Mouse (Mus musculus): ENCODE results near the gene Ap1m1.

Ap1m1 gene

DNA sequence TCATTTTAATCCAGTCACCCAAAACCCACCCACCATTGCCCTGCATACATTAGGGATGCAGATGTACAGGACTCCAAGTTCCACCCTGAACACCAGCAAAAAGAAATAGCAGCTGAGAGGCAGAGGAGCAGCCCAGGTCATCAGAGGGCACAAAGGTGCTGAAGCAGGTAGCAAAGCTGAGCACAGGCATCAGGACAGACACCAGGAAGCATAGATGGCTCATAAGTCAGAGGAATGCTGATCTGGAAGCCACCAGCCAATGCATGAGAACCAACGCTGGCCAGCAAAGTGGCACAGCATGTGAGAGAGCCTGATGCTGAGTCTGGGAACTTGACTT lies 18.1 kb downstream of the Ap1m1 start:
- no peak for DNase-seq (ENCODE audit: low spot score in 2 of 2)

DNA sequence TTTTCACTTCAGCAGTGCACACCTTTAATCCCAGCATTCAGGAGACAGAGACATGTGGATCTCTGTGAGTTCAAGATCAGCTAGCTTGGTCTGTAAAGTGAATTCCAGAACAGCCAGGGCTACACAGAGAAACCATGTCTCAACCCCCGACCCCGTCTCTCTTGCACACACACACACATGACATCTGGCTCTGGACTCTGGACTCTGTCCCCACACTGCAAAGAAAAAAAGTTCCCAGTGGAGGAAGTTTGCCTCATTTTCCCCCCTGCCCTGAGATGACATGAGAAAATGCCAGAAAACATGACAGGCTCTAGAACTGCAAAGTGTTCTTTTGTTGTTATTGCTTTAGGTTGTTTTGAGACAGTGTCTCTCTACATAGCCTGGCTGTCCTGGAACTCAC lies 20.0 kb downstream of the Ap1m1 start:
- no peak for DNase-seq (ENCODE audit: low spot score in 2 of 2)

DNA sequence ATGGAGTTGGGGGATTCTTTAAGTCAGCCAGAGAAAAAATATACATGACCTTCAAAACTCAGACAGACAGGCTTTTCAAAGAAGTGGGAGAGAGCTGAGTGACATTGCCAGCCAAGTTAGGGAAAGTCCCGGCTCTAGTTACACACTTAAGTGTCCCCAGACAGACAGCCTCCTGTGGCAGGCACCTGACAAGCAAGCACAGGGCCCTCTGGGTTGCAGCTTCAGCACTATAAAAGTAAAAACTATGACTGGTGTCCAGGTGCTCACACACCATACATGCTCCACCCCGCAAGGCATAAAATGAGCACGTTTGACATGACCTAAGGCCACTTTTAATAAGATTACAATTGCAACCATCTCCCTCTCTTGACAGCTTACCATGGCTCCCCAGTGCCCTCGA lies 20.8 kb downstream of the Ap1m1 start:
- DNase-seq (ENCODE audit: low spot score in 2 of 2) = no peak

DNA sequence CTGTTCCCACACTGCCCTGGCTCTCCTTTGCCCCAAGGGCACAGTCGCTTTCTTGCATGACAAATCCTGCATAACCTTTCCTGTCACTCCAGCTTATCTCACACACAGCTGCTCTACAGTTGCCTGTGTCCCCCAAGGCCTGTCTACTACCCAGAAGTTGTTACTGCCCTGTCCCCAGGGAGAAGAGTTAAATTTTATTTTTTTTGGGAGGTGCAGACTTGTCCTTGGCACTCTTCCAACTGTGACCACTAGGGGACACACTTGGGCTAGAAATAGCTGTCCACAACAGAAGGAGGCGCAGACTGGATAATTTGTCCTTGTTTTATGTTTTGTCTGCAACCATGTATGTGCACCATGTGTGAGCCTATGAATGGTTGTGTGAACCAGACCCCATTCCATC lies 21.2 kb downstream of the Ap1m1 start:
- DNase-seq (ENCODE audit: low spot score in 2 of 2) = no peak

DNA sequence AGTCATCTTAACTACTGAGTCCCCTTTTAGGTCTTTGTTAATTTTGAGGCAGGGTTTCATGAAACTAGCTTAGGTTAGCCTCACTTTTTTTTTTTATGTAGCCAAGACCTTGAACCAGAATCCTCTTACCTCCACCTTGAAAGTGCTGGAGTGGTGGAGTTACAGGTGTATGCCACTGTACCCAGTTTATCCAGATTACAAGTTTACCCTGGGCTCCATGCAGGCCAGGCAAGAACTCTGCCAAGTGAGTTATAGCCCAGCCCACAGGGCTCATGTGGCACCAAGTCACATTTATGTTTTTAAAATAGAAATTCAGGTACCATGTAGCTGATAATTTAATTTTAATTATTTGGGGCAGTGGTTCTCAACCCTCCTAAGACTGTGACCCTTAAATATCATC lies 21.6 kb downstream of the Ap1m1 start:
- DNase-seq (ENCODE audit: low spot score in 2 of 2) = no peak

DNA sequence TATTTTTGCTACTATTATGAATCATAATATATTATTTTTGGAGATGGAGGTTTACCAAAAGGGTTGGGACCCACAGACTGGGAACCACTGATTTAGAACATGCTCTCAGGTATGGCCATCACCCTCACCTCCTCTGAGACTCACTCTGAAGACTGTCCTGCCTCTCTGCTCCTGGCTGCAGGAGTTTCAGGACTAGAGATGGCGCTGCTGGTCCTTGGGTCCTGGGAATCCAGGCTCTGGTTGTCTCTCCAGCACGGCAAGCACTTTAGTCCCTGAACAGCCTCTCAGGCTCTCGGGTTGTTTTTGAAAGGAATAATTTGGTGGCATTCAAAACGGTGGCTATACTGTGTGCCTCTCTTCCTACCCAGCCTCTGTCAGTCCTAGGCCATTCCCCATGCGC lies 22.1 kb downstream of the Ap1m1 start:
- DNase-seq (ENCODE audit: low spot score in 2 of 2) = no peak

DNA sequence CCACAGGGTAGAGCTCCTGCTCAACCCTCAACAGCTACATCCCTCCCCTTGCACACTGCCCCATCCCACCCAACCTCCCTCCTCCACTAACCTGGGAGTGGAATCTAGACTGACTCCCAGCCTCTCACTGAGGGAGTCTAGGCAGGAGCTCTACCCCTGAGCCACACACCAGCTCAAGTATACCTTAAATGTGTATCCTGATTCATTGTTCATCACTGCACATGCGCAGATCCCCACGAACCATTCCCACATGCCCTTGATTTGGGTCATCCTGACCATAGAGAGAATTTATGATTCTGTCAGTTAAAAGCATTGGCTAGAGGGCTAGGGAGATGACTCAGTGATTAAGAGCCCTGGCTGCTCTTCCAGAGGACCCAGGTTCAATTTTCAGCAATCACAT lies 22.9 kb downstream of the Ap1m1 start:
- DNase-seq (ENCODE audit: low spot score in 2 of 2) = no peak

DNA sequence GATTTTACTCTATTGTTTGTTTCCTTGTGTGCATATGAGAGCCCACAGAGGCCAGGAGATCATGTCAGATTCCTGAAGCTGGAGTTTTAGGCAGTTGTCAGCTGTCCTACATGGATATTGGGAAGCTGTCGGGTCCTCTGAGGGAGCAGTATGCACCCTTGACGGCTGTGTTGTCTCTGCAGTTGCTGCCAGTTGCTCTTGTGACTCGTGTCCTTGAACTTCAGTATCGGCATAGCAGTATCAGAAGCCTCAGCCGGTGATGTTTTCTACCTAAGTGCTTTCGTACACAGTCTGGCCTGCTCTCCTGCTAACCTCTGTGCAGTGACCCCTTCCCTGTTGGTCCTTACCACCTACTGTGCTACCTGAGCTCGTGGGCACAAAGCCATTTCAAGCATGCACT lies 23.6 kb downstream of the Ap1m1 start:
- DNase-seq (ENCODE audit: low spot score in 2 of 2) = no peak

DNA sequence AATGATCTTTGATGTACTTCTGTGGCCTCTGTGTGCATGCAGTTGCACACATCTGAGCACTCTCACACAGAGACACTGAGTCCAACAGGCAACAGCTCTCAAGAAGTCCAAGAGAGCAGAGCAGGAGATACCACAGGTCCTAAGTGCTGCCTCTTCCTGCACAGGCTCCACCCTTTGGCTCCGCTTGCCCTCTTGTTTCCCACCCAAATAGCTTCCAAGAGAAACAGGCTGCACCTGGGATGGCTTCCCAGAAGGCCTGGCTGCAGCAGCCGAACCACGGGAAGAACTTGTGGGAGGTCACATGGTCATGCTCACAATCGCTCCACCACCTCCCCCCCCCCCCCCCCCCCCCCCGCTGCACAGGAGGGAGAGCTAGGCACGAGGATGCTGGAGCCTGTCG lies 25.5 kb downstream of the Ap1m1 start:
- no peak for DNase-seq (ENCODE audit: low spot score in 2 of 2)

DNA sequence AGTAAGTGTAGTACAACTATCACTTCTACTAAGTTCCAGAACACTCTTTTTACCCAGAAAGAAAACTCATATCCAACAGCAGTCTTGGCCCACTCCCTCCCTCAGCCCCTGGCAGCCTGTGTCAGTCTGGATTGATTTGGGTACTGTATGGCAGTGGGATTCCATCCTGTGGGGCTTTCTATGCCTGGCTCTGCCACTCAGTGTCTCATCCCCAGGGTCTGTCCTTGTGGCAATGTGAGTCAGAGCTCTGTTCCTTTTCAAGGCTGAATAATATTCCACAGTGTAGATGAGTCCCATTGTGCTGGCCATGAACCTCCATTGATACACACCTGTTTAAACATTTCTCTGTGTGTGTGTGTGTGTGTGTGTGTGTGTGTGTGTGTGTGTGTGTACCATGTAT lies 26.9 kb downstream of the Ap1m1 start:
- no peak for DNase-seq (ENCODE audit: low spot score in 2 of 2)

DNA sequence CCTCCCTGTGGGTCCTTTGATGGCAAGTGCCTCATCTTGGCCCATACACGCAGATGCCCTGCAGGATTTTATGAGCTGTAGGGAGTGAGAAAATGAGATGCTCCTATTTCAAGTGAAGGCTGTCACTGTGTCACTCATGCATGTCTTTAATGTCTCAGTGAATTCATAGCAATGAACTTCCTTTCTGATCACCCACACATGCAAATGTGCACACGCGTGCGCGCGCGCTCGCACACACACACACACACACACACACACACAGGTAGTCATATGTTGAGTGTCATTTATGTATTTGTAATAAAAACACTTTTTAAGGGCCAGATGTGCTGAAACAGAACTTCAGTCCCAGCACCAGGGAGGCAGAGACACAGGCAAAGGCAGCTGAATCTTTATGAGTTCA lies 27.3 kb downstream of the Ap1m1 start:
- no peak for DNase-seq (ENCODE audit: low spot score in 2 of 2)

DNA sequence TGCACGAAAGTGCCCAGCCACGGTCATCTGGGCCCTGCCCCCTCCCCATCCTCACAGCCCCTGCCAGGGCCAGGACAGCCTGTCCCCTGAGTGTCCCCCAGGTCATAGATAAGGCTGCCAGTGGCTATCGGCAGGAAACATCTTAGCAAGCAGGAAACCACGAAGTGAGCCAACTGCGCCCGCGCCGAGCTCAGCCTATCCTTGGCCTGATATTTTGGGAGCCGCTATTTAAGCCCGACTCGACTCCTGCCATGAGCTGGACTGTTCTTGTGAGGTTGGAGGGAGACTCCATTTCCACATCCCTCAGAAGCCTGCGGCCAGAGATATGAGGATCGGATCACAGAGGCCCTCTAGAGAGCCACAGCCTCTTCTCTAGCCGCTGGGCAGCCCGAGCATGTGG lies 28.5 kb downstream of the Ap1m1 start:
- peak; percentile 26 to 42 for DNase-seq (ENCODE audit: low spot score in 2 of 2)

DNA sequence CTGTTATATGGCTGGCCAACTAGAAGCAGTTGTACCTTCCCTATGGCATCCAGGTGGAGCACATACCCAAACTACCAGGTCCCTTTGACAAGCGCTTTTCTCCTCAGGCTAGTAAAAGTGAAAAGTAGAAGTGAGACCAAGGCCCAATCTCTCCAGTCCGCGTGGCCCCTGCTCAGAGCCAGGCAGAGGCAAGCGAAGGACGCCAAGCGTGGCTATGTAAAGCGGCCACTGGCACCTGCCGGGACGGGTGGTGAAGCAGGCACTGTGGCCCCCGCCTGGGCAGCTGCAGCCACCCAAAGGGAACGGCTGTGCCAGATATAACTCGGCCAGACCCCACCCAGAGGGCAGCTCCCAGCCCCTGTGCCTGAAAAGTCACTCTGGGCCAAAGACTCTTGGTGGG lies 30.8 kb downstream of the Ap1m1 start:
- DNase-seq (ENCODE audit: low spot score in 2 of 2) = no peak

DNA sequence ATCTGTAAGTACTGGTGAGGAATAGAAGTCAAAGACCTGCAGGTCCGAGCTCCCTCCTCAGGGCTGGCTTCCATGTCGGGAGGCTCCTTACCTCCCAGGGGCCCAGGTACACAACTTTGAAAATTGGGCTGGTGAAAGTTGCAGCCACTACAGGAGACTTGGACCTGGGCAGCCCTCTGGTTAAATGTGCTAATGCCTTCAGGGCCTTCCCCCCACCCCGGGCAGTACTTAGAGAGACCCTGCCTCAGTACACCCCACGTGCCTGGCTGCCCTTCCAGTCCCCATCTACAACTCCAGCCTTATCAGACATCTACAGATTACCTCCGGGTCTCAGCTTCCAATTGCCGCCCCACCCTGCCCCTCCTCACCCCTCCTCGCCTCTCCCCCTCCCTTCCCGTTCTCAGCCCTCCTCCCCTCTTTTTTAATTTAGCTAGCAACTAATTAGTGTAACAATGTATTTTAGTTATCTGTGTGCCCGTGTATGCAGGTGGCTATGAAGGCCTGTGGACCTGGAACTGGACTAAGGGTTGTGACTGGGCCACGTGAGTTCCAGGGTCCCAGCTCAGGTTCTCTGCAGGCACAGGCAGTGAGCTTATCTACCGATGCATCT lies 31.3 kb downstream of the Ap1m1 start:
- DNase-seq (ENCODE audit: low spot score in 2 of 2) = no peak

DNA sequence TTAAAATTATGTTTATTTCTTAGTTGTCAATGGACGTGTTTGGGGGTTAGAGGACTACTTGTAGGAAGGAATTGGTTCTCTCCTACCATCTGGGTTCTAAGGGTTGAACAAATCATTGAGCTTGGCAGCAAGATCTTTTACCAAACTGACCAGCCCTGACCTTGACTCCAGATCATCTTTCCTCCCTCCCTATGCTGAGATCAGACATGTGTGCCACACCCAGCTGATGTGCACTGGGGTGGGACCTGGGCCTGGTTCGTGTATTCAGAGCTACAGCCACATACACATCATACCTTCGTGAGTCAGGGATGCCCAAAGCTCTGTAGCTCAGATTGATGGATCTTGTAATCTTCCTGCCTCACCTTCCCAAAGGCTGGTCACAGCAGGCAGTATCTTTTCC lies 31.9 kb downstream of the Ap1m1 start:
- no peak for DNase-seq (ENCODE audit: low spot score in 2 of 2)

DNA sequence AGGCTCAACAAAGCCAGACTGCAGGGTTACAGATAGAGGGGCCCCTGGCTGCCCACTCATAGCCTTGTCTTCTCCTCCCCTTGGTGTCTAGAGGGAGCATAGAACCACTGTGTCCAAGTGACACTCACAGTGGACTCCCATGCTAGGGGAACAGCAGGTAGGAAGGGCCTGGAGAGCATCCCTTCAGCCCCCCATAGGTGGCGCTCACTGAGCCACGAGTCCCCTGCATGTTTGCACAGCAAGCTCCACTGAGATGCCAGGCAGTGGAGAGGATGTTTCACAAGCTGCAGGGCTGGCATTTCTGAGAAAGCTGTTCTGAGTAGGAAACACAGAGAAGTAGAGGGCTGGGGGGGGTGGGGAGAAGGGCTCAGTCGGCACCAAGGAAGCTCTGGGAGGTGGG lies 32.5 kb downstream of the Ap1m1 start:
- peak; percentile 45 to 52 for DNase-seq (ENCODE audit: low spot score in 2 of 2)

DNA sequence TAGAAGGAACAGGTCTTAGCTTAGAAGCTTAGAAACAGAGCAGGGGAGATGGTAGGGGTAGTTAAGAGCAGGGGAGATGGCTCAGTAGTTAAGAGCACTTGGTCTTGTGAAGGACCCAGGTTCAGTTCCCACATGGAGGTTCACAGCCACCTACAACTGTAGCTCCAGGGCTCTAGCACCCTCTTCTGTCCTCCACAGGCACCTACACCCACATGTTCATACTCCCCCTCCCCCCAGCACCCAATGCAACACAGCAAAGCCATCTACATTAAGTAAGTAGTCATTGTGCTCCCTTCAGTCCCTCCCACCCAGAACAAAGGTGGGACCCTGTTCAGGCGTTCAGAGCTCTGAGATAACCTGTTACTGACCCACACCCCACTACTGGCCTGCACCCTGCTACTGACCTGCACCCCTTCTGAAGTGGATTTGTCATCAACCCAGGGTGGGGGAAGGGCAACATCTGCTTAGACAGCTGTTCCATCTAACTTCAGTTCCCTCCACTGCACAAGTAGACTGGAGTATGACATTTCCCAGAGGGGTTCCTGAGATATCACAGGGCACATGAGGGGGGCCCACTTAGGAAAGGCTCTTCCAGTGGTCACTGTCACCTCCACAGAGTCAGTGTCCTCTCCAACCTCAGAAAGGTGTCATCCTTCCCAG lies 33.4 kb downstream of the Ap1m1 start:
- DNase-seq (ENCODE audit: low spot score in 2 of 2) = no peak

DNA sequence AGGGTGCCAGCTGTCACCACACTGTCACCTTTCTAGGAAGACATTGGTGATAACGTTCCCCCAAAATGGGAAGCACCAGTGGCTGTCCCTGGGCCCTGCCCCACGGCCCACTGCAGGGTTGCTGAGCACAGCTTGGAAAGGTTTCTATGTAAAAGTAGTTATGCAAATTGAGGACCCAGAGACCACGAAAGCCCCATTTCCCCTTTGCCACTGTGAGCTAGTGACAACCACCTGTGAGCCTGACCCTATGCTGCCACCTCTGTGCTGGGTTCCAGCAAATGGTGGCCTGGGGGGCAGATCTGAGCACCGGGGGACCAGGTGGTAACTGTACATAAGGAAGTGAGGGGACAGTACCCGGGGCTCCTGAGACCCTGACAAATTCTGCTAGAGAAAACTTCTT lies 34.0 kb downstream of the Ap1m1 start:
- DNase-seq (ENCODE audit: low spot score in 2 of 2) = no peak

DNA sequence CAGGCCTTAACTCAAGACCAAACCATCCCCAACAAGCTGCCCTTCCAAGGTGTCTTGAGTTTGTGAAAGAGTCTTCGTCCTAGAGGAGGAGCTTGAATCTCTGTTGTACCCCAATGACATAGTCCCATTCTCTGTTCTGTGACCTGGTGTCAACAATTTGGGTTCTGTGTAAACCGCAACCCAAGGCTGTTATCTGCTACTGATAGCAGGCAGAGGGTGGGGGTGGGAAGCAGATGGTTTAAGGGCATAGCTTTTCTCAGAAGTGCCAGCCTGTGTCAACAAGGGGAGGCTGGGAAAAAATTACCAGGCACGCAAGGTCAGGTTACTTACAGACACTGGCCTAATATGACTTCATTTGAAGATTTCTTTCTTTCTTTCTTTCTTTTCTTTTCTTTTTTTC lies 37.4 kb downstream of the Ap1m1 start:
- DNase-seq (ENCODE audit: low spot score in 2 of 2) = no peak

DNA sequence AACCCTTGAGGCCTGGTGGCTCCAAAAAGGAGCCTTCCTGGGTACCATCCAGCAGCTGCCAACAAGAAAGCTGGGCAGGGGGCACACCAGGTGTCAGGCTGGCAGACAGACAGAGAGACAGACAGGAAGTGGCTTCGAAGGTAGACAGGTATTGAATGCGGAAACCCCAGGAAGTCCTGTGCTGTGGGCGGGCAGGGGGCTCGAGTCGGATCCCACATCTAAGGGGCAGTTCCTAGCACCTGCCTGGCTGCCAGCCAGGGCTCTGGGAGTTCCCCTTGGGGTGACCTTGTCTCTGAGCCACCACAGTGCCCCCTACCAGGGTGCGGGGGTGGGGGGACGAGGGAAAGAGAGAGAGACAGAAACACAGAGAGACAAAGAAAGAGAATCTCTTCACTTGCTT lies 39.3 kb downstream of the Ap1m1 start:
- no peak for DNase-seq (ENCODE audit: low spot score in 2 of 2)

DNA sequence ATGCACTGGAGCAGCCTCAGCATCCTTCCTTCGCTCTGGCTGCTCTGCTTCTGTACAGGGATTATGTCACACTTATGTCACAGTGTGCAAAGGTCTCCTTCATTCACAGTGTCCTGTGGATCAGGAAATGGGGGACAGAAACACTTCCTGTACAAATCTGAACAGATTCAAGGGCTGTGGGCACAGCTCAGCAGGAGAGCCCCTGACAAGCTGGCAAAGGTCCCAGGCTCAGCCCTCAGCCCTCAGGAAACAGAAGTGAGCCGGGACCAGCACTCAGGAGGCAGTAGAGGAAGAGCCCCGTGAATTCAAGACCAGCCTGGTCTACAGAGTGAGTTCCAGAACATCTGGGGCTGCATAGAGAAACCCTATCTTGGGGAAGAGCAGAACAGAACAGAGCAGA lies 41.8 kb downstream of the Ap1m1 start:
- no peak for DNase-seq (ENCODE audit: low spot score in 2 of 2)

DNA sequence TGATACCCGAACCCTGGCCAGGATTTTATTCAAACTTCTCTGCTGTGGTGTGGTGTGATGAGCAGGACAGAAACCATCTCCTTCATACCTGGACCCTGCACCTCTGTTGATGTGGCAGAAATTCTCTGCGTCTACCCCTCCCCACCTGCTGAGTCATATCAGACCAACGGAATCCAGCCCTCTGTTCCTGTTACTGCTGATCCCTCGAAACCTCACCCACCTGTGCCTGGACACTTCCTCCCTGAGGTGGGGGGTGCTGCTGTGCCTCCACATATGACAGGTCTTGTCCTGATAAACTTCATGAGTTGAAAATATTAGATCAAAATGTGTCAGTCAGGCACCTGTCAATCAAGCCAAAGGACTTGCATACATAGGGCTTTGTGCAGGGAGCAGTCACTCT lies 45.5 kb downstream of the Ap1m1 start:
- no peak for DNase-seq (ENCODE audit: low spot score in 2 of 2)

DNA sequence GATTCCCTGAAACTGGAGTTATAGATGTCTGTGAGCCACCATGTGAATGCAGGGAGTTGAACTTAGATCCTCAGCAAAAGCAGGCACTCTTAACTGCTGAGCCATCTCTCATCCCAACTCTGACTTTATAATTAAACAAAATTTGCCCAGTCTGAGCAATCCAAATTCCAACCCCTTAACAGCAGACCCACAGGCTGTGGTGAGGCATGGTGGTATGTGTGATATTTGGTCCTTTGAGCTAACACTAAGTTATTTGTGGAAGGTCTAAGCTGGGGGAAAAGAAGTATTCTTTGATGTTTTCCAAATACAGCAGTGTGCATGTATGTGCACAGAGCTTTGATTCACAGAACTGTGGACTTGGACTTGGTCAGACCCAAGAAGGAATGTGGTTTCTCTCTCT lies 49.2 kb downstream of the Ap1m1 start:
- no peak for DNase-seq (ENCODE audit: low spot score in 2 of 2)

DNA sequence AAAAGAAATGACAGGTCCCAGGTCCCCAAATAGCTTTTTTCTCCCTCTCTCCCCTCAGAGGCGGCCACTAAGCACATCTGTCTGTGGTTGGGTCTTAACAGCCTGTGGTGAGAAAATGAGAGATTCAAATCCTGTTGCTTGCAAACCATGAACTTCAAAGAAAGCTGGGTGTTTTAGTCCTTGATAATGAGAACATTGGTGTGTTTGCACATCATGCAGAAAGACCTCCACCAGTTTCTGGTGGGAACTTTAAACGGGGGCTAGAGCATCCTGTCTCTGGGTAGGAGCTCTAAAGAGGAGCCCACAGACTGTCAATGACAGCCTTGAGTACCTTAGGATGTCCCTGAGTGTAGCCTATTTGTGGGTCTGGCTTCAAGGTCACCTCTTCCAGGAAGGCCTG lies 51.3 kb downstream of the Ap1m1 start:
- no peak for DNase-seq (ENCODE audit: low spot score in 2 of 2)
